Mouse (Mus musculus): ENCODE measurements around the gene Sdc4. TPM values are rescaled to one million over a fixed set of nuclear protein-coding genes. Genes with fewer than 3 reads are reported as not detected.
A peak's percentile ranks its signal among the peaks of the same experiment; 100 is the strongest.

Sdc4 gene
- polyA plus RNA-seq, 2 experiments from 2014 or later = 69.7 to 93.7 TPM

DNA sequence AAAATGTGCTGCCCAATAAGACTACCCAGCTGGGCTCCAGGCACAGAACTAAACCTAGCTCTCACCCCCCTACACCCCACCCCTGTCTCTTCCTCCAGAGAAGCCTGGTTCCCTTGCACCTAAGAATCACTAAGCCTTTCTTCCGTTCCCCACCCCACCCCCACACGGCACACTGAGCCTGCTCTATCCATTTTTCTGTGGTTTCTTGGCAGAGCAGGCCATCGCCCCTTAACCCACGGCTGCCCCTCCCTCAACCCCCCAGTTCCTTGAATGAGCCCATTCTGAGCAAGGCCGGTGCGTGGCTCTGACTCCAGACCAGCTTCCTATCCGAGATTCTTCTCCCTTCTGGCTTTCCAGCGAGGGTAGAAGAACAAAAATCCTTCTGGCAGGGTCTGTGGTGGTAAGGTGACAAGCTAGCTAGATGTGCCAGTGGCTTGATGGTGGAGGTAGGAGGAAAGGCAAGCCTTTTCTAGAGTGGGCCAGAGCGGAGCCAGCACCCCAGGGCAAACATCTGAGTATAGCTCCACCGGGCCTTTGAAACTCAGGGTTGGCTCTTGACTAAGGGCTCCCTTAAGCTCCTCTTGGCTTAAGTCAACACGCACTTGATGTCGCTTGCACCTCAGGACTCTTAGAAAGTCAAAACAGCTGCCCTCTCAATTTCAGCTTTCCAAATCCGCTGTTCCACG is 40.1 kb downstream of the Sdc4 start:
- no peak for ATAC-seq

DNA sequence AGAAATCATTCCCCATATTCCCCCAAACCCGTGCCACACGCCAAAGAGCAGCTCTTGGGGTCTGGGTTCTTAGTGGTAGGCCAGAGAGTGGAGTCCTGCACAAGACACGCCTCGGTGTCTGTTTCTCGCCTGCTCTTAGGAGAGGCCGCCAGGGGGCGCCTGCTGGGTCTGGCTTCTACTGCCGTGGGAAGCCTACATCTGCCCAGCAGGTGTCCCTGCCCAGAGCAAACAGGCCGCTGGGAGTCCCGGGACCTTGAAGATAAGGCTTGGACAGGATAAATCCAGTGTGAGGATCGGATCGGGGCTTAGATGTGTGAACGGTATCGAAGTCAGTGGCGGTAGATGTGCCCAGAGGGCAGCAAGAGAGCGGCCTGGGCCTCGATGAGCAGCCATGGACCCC is 40.8 kb downstream of the Sdc4 start, which contains the start of gene Rbpjl:
Gene Rbpjl, plus strand, starts transcription at position 236 of the 400 bp plus-strand sequence.
- peak; percentile 62 for ATAC-seq

DNA sequence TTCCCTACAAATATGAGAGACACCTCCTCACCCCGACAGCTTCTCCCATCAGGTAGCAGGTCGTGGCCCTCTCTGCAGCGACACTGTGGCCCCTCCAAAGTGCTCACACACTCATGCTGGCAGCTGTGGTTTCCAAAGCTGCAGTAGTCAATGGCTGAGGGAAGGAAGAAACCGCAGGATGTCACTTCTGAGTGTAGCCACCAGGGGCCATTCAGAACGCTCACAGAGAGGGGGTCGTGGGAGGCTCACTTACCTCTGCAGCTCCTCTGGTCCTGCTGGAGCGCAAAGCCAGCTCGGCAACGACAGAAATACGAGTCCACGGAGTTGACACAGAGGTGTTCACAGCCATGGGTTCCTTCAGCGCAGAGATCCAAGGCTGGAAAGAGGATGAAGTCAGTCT is 46.8 kb downstream of the Sdc4 start:
- ATAC-seq = no peak

DNA sequence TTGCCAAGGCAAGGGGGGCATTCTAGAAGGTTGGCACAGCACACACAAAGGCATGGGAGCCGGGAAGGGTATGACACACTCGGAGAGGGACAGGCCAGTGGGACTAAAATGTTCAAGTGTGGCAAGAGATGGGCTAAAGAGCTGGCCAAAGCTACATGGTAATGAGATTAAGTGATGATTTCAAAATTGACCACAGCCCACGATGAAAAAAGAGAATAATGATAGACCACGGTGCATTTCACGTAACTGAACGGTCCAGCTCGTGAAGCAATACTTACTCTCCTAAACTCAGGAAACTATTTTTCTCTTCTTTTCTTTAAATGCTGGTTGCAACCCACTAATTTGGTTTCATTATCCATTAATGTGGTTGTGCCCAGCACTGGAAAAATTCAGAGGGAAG is 47.6 kb downstream of the Sdc4 start:
- ATAC-seq = no peak

DNA sequence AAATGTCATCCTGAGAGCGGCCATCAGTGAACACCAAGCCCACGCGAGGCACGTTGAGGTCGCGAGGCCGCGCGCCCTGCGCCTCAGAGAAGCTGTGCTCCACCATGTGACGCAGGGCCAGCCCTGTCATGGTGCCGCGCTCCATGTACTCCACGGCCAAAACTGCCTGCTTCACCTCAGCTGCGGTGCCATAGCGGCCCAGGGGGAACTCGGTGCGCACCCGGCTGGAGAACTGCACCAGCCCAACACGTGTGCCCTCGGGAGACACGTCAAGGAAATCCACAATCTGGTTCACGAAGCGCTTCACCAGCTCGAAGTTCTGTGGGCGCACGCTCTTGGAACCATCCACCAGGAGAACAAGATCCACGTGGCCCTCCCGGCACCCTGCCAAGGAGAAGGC is 50.6 kb downstream of the Sdc4 start:
- no peak for ATAC-seq

DNA sequence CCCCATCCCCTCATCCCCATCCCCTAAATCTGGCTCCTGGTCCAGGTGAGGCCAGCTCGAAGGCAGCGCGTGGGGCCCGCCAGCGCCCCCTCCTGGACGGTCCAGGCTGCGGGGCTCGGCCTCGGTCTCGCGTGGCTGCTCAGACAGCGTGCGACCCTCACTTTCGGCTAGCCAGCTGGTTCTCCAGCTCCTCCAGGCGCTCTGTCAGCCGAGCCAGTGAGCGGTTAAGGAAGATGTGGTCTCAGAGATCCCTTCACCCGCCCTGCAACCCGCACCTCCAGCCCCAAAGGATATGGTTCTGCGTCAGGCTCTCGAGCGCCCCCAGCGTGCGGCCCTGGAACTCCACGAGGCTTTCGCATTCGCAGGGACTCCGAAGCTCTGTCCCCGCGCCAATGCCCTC is 54.2 kb downstream of the Sdc4 start:
- peak; percentile 81 for ATAC-seq

DNA sequence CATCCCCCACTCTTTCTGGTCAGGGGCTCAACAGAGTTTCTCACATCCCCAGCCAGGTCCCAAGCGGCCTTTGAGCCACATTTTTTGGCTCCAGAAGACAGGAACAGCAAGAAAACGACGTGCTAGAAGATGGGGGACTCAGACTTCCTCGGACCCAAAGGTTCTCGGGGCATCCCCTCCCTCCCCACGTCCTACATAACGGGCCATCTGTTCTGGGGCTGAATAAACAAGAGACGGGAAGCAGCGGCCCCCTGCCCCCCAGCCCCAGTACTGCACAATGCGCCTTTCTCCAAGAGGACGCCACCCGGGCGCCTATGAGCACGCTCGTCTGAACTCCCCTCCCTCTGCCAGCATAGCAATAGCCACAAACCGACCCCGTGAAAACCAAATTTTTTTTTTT is 54.7 kb downstream of the Sdc4 start, which contains the start of gene Slpi:
Gene Slpi, minus strand, starts transcription at position 76 of the 400 bp plus-strand sequence.
- no peak for ATAC-seq

DNA sequence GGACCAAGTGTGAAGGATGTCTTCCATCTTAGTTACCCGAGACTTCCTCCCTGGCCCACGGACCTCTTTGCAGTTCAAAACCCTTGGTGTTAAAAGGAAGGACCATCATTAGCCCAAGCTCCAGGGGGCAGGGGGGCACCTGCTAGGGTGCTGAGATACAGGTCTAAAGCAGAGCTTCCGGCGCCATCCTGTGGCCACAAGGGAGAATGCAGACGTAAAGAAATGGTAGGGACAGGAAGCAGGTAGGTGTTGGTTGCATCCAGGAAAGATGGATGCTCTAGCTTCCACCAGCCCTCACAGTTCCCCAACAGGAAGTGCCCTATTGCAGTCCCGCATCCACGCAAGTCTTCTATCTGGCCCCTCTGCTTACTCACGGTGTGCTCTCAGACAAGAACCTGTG is 56.7 kb downstream of the Sdc4 start:
- ATAC-seq = peak; percentile 65

DNA sequence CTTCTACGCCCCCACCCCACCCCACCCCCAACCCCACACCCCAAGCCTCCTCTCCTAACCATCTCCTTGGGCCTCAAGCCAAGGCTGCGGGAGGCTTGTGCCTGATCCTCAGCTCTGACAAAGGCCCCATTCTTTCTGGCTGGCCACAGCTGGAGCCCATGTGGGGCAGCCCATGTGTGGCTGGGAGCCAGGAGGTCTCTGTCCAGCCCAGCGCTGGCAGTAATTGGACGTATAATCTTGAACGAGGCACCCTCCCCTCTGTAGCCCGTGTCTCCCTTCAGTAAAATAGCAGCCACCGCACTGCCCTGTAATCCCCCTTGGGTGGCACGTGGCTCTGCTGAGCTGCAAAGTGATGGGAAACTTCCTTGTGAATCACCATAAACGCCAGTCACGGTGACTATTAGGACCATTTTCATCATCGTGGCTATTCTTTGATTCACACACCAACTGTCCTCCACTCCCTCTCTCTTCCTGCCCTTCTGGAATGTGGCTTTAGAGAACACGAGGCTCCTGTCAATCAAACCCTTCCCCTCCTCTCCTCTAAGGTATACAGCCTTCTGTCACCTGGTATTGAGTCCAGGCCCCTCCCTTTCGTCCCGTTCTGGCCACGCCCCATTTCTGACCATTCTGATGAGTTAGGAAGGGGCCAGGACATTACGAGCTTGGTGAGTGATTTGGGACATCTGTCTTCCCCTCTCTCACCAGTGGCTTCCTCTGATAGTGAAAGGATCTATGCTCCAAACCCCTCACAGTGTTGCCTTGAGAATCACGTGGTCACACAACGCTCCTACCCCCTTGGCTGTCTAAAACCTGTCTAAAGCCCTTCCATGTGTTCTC is 57.5 kb downstream of the Sdc4 start:
- ATAC-seq = no peak

DNA sequence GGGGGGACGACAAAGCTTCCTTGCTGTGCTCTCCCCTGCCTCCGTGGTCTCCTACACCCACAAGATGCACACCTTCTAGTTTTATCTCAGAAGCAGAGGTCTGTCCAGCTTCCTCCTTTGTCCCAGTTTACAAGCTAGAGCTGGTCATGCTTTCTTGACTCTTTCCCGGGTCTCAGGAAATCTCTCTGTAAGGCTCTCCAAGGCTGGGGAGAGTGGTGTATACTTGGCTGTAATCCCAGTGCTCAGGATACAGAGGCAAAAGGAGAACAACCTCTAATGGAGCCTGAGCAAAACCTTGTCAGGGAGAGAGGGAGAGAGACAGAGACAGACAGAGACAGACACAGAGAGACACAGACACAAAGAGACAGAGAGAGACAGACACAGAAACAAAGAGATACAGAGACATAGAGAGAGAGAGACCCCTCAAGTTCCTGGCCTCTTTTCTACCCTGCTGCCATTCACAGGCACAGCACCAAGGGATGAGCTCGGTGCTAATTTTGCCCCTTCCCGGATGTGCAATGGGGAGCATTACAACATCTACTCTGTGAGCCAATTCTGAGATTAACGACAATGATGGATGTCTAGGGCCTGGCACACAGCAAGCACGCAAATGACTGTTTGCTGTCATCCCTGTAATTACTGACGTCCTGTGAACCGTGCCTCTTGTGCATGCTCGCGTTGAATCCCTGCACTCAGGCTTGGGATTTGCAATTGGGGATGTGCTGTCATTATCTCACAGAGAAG is 59.9 kb downstream of the Sdc4 start:
- no peak for ATAC-seq

DNA sequence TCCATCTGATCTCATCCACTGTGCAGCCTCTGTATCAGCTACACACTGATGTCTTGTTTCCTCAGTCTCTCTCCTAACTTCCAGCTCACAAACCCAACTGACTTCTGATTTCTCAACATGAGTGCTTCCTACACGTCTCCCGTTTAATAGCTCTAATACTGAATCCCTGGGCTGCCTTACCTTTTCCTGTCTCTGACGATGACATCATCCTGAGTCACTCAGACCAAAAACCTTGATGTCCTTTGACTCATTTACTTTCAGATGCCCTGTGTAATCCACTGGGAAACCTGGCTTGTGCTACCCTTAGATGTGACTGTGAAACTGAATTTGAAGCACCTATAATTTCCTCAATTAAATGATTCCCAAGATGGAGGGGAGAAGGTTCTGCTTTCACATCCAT is 60.7 kb downstream of the Sdc4 start:
- no peak for ATAC-seq

DNA sequence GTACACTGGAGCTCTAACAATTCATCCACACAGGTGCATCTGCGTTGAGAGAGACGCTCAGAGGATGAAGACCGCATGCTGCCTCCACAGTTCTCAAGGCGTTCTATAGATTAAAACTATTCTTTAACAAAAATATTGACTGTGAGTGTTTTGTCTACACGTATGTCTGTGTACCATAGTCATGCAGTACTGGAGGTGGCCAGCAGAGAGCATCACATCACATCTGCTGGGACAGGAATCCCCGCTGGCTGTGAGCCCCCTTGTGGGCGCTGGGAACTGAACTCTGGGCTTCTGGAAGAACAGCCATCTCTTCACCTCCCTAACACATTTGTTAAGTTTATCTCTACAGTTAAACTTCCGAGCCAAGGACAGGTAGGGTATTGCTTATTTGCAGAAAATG is 62.0 kb downstream of the Sdc4 start:
- no peak for ATAC-seq

DNA sequence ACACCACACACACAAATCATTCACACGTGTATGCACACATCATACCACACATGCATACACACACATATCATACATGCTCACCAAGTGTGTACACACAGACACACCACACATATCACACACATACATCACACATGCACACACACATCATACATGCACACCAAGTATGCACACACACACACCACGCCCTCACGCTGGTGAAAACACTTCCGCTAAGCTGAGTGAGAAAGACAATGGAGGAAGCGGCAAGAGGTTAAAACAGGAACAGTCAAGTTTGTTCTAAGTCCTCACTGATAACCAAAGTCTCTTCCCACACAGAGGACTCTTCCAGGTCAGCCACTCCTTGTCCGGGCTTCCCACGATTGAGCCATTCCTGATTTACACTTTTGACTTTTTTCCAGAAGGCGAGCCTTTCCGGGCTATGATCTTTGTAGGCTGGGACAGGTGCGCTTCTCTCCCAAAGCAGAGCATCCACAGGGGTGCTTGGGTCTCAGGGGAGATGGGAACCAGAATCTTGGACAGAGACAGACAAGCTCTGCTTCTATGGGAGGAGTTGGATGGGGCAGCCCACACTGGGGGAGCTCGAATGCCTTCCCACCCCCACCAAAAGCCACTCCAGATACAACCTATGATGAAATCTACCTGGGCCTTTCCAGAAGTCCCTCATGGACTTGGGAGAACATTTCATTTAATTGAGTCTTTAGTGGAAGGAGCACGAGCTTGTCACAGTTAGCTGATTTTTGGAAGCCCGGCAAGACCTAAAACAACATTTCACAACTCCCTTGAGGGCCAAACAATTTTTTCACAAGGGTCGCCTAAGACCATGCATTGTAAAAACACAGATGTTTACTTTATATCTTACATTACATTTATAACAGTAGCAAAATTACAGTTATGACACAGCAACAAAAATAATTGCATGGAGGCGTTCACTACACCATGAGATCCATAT is 65.9 kb downstream of the Sdc4 start:
- ATAC-seq = no peak

Other genes with a start within 250 kb of the Sdc4 start
- gene Wfdc15a, start 243.8 kb downstream of the Sdc4 start, polyA plus RNA-seq (2017; shearing (Covaris generic)) = not detected
- gene Wfdc15b, start 222.2 kb downstream of the Sdc4 start, polyA plus RNA-seq (2017; shearing (Covaris generic)) = not detected
- gene Svs2, start 205.4 kb downstream of the Sdc4 start, polyA plus RNA-seq (2017; shearing (Covaris generic)) = not detected
- not detected for gene Svs3b, start 187.2 kb downstream of the Sdc4 start, polyA plus RNA-seq (2017; shearing (Covaris generic))
- not detected for gene Svs4, start 165.4 kb downstream of the Sdc4 start, polyA plus RNA-seq (2017; shearing (Covaris generic))
- gene Svs3a, start 154.6 kb downstream of the Sdc4 start, polyA plus RNA-seq (2017; shearing (Covaris generic)) = not detected
- not detected for gene Svs6, start 127.1 kb downstream of the Sdc4 start, polyA plus RNA-seq (2017; shearing (Covaris generic))
- not detected for gene Svs5, start 111.1 kb downstream of the Sdc4 start, polyA plus RNA-seq (2017; shearing (Covaris generic))
- gene Slpi, start 54.8 kb downstream of the Sdc4 start, polyA plus RNA-seq (2017; shearing (Covaris generic)) = 1 to 10 TPM in 1 of 2 experiments, under 1 TPM in 1; 0.75 to 1.1 TPM
- not detected for gene Rbpjl, start 40.7 kb downstream of the Sdc4 start, polyA plus RNA-seq (2017; shearing (Covaris generic))
- gene Matn4, start 38.7 kb downstream of the Sdc4 start, polyA plus RNA-seq (2017; shearing (Covaris generic)) = not detected
- 10 to 100 TPM in 1 of 2 experiments, 1 to 10 TPM in 1; 8.8 to 15.1 TPM for gene Sys1, start 13.1 kb upstream of the Sdc4 start, polyA plus RNA-seq (2017; shearing (Covaris generic))
- not detected for gene Gm20458, start 17.1 kb upstream of the Sdc4 start, polyA plus RNA-seq (2017; shearing (Covaris generic))
- not detected for gene Trp53tg5, start 29.8 kb upstream of the Sdc4 start, polyA plus RNA-seq (2017; shearing (Covaris generic))
- 1 to 10 TPM; 3.7 to 4.5 TPM for gene Dbndd2, start 42.2 kb upstream of the Sdc4 start, polyA plus RNA-seq (2017; shearing (Covaris generic))
- 10 to 100 TPM; 17.0 to 27.0 TPM for gene Pigt, start 53.6 kb upstream of the Sdc4 start, polyA plus RNA-seq (2017; shearing (Covaris generic))
- 1 to 10 TPM; 2.2 to 3.0 TPM for gene Wfdc2, start 118.5 kb upstream of the Sdc4 start, polyA plus RNA-seq (2017; shearing (Covaris generic))
- gene Spint3, start 129.6 kb upstream of the Sdc4 start, polyA plus RNA-seq (2017; shearing (Covaris generic)) = not detected
- gene Wfdc6a, start 141.6 kb upstream of the Sdc4 start, polyA plus RNA-seq (2017; shearing (Covaris generic)) = not detected
- gene Eppin, start 149.7 kb upstream of the Sdc4 start, polyA plus RNA-seq (2017; shearing (Covaris generic)) = not detected
- not detected for gene Wfdc6b, start 169.6 kb upstream of the Sdc4 start, polyA plus RNA-seq (2017; shearing (Covaris generic))
- not detected for gene Wfdc8, start 169.7 kb upstream of the Sdc4 start, polyA plus RNA-seq (2017; shearing (Covaris generic))
- not detected for gene Wfdc16, start 194.9 kb upstream of the Sdc4 start, polyA plus RNA-seq (2017; shearing (Covaris generic))
- gene Wfdc10, start 212.2 kb upstream of the Sdc4 start, polyA plus RNA-seq (2017; shearing (Covaris generic)) = not detected
- not detected for gene Wfdc9, start 212.7 kb upstream of the Sdc4 start, polyA plus RNA-seq (2017; shearing (Covaris generic))
- gene Wfdc11, start 230.2 kb upstream of the Sdc4 start, polyA plus RNA-seq (2017; shearing (Covaris generic)) = not detected
- gene Wfdc13, start 241.2 kb upstream of the Sdc4 start, polyA plus RNA-seq (2017; shearing (Covaris generic)) = not detected